In genomic region chr3:9076696-9077095, GRCm38 (mm10) we compare ENCODE assay signal across 8 mouse cellular contexts.
A peak's percentile ranks its signal among the peaks of the same experiment; 100 is the strongest.
DNase-seq lines count a peak whose midpoint lies in the region; ATAC-seq and TF ChIP-seq lines count a peak whose summit lies in the region.

No protein-coding gene starts in this region.

- TF ChIP-seq CTCF in E14TG2a.4 (conservative IDR thresholded peaks at IDR 0.05; ENCODE audit: low read length) = peak; percentile 75
- TF ChIP-seq CTCF in layer of hippocampus, adult 2 months (conservative IDR thresholded peaks at IDR 0.05) = peak; percentile 96

- DNase-seq in adrenal gland, adult 2 months = peak; percentile 70
- DNase-seq in embryo, embryonic 11.5 days (ENCODE audit: low read depth, low spot score) = peak; percentile 37
- peak; percentile 62 to 72 for DNase-seq in heart, postnatal 14 days
- DNase-seq in layer of hippocampus, adult 2 months (ENCODE audit: low spot score in 2 of 2) = peak; percentile 64 to 72
- DNase-seq in lung, postnatal 25 days (ENCODE audit: low spot score) = peak; percentile 66
- DNase-seq in right cerebral cortex, postnatal 25 days = peak; percentile 54

- no peaks in the 10 kb centered on the region for H3K9me3 ChIP-seq in E14TG2a.4 (ENCODE audit: low read length)

- no peak for ATAC-seq in erythroid progenitor cell, adult 5-6 weeks (replicated peaks; ENCODE audit: low FRiP score, poor library complexity, severe bottlenecking)

- intact Hi-C loops in heart, postnatal 14 days (cut with DNase I) = loop anchor here (1.0 to 5.0 kb wide), 5 partner anchors 171 to 631 kb away; partner anchors contain the start of gene Zfp704

- no peak overlapping the region for H3K4me3 ChIP-seq in E14TG2a.4 (replicated peaks; ENCODE audit: low read length)
- H3K4me3 ChIP-seq in layer of hippocampus, adult 2 months = no peak overlapping the region

- H3K27me3 ChIP-seq in E14TG2a.4 (ENCODE audit: insufficient read depth, low read length) = no peaks in the 10 kb centered on the region

- no peak overlapping the region for H3K27ac ChIP-seq in layer of hippocampus, adult 2 months

- peaks cover 46% of the 10 kb centered on the region for H3K4me1 ChIP-seq in E14TG2a.4 (replicated peaks; ENCODE audit: low read depth, low read length)

- no peaks in the 10 kb centered on the region; the same call in 1 of the 2 replicates for H3K36me3 ChIP-seq in E14TG2a.4 (ENCODE audit: insufficient read depth, low read length)
